Mouse (Mus musculus) limb, embryonic 10.5 days (tissue): ENCODE results near the gene Zbed3. TPM values are rescaled to one million over a fixed set of nuclear protein-coding genes. Genes with fewer than 3 reads are reported as not detected.
A peak's percentile ranks its signal among the peaks of the same experiment; 100 is the strongest.
"Not testable (repeated sequence)": the region's sequence is repeated elsewhere in the genome, so short reads cannot be mapped to it uniquely, and the experiment has no call there.

ENCODE experiments used
- DNase-seq: peaks from one replicate; pipeline ENCODE4 v3.0.0-alpha.2; 2017; ENCODE audit warnings: low spot score
- H3K27ac ChIP-seq: fragments of 300-500 bp; sonication (generic); 2 replicates; pipeline ENCODE4 v1.5.1; 2016; ENCODE audit warnings: mild to moderate bottlenecking
- H3K27me3 ChIP-seq: fragments of 300-500 bp; sonication (generic); 2 replicates; pipeline ENCODE4 v1.6.1; 2016; ENCODE audit warnings: low read depth, mild to moderate bottlenecking; ENCODE audit not compliant: poor library complexity, severe bottlenecking
- H3K36me3 ChIP-seq: fragments of 300-500 bp; sonication (generic); 2 replicates; pipeline ENCODE4 v1.6.1; 2016; ENCODE audit warnings: mild to moderate bottlenecking, moderate library complexity
- H3K4me1 ChIP-seq: fragments of 300-500 bp; sonication (generic); 2 replicates; pipeline ENCODE4 v1.6.1; 2016
- H3K4me3 ChIP-seq: fragments of 300-500 bp; sonication (generic); 2 replicates; pipeline ENCODE4 v1.5.1; 2016; ENCODE audit warnings: mild to moderate bottlenecking, moderate library complexity
- H3K9me3 ChIP-seq: fragments of 300-500 bp; sonication (generic); replicated peaks from 2 replicates; pipeline ENCODE4 v1.6.1; 2016; ENCODE audit warnings: mild to moderate bottlenecking
- WGBS: fragments of 180-500 bp; shearing (Covaris S2); methylation state at CpG from one replicate; pipeline ENCODE4 v1.1.7; 2016; 5-methylcytosine and 5-hydroxymethylcytosine counted together
- polyA plus RNA-seq: library from polyadenylated mRNA; unstranded; fragments of >200 nt; fragmentation: Nextera tagmentation; extraction: Ambion mirVana; gene quantifications from 2 replicates; pipeline ENCODE4 v1.2.1, GENCODE M21; 2016

Zbed3 gene
- polyA plus RNA-seq, 1 experiment from 2014 or later: 98.6 TPM

DNA sequence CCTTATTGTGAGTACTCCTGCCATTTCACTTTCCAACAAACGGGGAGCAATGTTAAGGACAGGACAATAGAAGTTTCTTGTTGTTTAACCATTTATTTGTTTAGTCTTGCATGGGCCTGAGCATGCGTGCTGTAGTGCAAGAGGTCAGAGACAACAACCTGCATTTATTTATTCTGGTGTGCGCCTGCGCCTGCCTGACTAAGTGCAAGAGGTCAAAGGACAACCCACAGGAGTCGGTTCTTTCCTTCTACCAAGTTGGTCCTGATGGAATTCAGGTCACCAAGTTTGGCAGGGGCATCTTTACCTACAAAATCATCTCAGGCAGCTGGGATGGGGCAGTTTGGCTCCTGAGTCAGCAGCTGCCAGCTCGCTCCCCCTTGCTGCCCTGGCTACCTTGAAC lies 22.5 kb downstream of the Zbed3 start:
- DNase-seq: no peak
- no peaks in the 10 kb centered on the region for H3K4me1 ChIP-seq
- no peaks in the 10 kb centered on the region for H3K9me3 ChIP-seq
- no peak overlapping the region for H3K4me3 ChIP-seq
- H3K27me3 ChIP-seq: no peaks in the 10 kb centered on the region
- H3K27ac ChIP-seq: no peak overlapping the region
- peaks cover 32% of the 10 kb centered on the region for H3K36me3 ChIP-seq
- 80% methylated on average over 6 of the region's 6 CpGs for WGBS

GRCm38 (mm10) chr13:95347018-95347696 lies 23.7 kb downstream of the Zbed3 start:
- DNase-seq: peak; percentile 91
- Histone ChIP-seq H3K9me3 (no peaks in the 10 kb centered on the region), H3K27ac (no peak overlapping the region), H3K36me3 (peaks cover 40% of the 10 kb centered on the region), H3K4me3 (no peak overlapping the region), H3K27me3 (no peaks in the 10 kb centered on the region), H3K4me1 (no peaks in the 10 kb centered on the region)
- WGBS: 35% methylated on average over 8 of the region's 8 CpGs

GRCm38 (mm10) chr13:95348476-95348875 lies 25.1 kb downstream of the Zbed3 start:
- Histone ChIP-seq H3K27me3 (no peaks in the 10 kb centered on the region), H3K4me3 (no peak overlapping the region), H3K27ac (no peak overlapping the region), H3K4me1 (no peaks in the 10 kb centered on the region), H3K36me3 (peaks cover 53% of the 10 kb centered on the region), H3K9me3 (no peaks in the 10 kb centered on the region)
- 94% methylated on average over 3 of the region's 3 CpGs for WGBS
- DNase-seq: no peak

DNA sequence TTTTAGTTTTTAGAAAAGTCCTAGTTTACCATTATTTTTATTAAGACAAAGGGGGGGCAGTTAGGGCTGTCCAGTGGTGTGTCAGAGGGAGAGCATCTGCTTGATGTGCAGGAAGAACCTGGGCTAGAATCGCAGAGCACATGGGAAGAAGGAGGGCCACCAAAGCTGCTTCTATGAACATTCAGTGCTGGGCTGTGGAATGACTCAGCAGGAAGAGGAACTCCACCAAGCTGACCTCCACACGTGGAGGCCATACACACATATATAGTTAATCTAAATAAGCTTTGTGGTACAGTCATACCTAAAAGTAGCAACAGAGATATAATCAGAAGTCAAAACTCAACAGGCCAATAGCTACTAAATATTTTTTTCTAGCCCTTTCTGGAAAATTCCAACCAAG lies 34.8 kb downstream of the Zbed3 start:
- Histone ChIP-seq H3K36me3 (peaks cover 99% of the 10 kb centered on the region), H3K9me3 (no peaks in the 10 kb centered on the region), H3K27ac (no peak overlapping the region), H3K4me1 (no peaks in the 10 kb centered on the region), H3K4me3 (no peak overlapping the region), H3K27me3 (no peaks in the 10 kb centered on the region)
- no peak for DNase-seq
- whole genome bisulfite sequencing: 84% methylated on average over 2 of the region's 2 CpGs

DNA sequence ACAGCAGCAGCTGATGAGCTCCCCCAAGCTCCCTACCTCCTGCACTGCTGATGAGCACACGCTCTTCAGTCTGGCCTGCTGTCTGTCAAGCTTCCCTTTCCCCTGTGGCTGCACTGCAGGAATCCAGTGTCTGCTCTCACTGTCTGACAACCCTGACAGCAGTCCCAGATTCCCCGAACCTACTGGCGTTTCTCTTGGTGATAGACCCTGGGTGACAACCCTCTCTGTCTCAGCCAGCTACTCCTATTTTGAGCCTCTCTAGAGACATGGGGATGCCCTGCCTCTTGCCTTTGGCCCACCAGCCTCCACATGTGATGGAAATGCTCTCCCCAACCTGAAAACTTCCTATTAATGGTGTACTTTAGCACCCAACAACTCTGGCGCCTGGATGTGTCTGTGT lies 40.0 kb downstream of the Zbed3 start:
- no peaks in the 10 kb centered on the region for H3K27me3 ChIP-seq
- H3K4me3 ChIP-seq: no peak overlapping the region
- H3K4me1 ChIP-seq: no peaks in the 10 kb centered on the region
- H3K27ac ChIP-seq: no peak overlapping the region
- H3K9me3 ChIP-seq: no peaks in the 10 kb centered on the region
- no peak for DNase-seq
- H3K36me3 ChIP-seq: peaks cover 93% of the 10 kb centered on the region
- WGBS: 91% methylated on average over 4 of the region's 4 CpGs

GRCm38 (mm10) chr13:95366356-95366755 lies 42.9 kb downstream of the Zbed3 start:
- WGBS: 88% methylated on average over 8 of the region's 8 CpGs
- Histone ChIP-seq H3K36me3 (peaks cover 93% of the 10 kb centered on the region), H3K4me3 (no peak overlapping the region), H3K27me3 (no peaks in the 10 kb centered on the region), H3K9me3 (no peaks in the 10 kb centered on the region), H3K4me1 (no peaks in the 10 kb centered on the region), H3K27ac (no peak overlapping the region)
- no peak for DNase-seq

DNA sequence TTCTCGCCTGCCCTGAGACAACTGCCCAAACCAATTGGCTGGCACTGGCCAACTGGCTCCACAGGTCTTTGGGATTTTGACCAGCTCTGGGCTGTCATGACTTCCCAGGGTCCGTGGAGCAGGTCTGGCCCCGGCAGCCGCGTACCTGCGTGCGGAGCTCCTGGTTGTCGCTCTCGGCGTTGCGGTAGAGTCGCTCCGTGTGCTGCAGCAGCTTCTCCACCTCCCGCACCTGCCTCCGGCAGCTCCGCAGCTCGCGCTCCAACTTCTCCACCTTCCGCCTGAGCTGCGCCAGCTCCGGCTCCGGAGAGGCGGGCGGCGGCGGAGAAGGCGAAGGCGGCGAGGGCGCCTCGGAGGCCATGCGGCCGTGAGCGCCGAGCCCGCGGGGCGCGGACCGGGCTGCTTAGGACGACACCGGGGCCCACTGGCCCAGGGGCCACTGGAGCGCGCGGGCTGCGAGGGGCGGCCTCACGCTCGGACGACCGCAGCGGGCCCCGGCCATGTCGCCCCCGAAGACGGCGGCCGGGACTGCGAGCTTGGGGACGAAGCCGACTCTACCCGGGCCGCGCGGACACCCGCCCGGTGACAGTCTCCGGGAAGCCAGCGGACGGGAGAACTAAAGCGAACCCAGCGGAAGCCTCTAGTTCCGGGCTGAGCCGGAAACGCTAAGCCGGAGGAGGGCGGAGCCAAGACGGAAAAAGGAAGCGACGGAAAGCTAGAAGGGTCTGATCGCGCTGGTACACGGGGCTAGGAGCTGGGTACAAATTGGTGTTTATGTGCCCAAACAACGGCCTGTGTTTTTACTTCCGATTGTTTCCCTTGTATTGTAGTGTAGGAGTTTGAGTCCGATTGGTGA lies 51.5 kb downstream of the Zbed3 start, which contains the start of gene Aggf1:
Gene Aggf1 (minus strand): TSS at position 652 of the 853 bp plus-strand sequence.
- Histone ChIP-seq H3K36me3 (peaks cover 13% of the 10 kb centered on the region), H3K4me3 (peak within 1 kb of the TSS; percentile 93), H3K4me1 (peaks cover 13% of the 10 kb centered on the region), H3K27me3 (no peaks in the 10 kb centered on the region), H3K27ac (peak within 1 kb of the TSS; percentile 87), H3K9me3 (no peaks in the 10 kb centered on the region)
- WGBS: under 1% methylated on average over 86 of the region's 86 CpGs
- peak; percentile 89 for DNase-seq

- 30% methylated on average over 6 of the region's 6 CpGs for WGBS
- Histone ChIP-seq H3K4me1 (peaks cover 13% of the 10 kb centered on the region), H3K27me3 (no peaks in the 10 kb centered on the region), H3K4me3 (peak overlapping the region; percentile 93), H3K27ac (peak overlapping the region; percentile 87), H3K9me3 (no peaks in the 10 kb centered on the region), H3K36me3 (peaks cover 6% of the 10 kb centered on the region)
- DNase-seq: no peak
Measured at GRCm38 (mm10) chr13:95375554-95375914, 52.1 kb downstream of the Zbed3 start.

DNA sequence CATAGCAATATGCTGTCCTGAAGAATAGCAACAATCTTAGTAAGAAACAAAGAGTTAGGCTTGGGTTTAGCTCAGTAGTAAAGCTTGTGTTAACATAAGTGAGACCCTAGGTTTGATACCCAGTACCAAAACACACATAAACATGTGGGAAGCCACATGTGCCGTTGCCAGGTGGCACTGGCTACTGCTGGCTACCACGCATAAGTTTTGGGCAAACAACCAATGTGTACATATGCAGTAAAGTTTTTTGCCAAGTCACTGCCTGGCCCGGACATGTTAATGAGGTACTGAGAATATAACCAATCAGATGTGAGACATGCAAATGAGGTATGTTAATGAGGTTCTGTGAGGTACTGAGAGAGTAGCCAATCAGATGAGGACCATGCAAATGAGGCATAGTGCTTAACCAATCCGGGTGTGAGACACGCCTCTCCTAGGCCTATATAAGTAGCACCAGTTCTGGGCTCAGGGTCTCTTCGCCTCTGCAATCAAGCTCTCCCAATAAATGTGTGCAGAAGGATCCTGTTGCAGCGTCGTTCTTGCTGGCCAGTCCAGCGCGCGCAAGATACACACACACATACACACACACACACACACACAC lies 53.4 kb downstream of the Zbed3 start:
- not testable (repeated sequence) for H3K27me3 ChIP-seq, H3K4me3 ChIP-seq, H3K9me3 ChIP-seq, DNase-seq, H3K36me3 ChIP-seq, H3K27ac ChIP-seq
- peaks cover 13% of the 10 kb centered on the region for H3K4me1 ChIP-seq
- 94% methylated on average over 11 of the region's 11 CpGs for WGBS

DNA sequence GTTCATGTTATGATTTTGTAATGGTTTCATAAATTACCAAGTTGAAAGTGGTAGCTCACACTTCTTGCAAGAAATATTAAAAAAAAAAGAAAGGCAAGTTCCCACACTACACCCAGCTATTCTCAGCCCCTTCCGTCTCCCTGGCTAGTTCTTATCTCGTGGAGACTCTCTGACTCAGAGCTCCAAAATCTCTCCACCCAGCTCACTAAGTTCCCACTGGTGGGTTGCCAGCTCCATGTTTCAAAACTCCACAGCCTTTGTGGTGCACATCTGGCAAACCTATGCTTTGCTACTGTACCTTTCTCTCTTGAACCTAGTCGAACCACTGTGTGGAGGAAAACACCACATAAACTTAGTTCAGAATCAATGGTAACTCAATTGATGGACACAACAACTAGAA lies 55.3 kb downstream of the Zbed3 start:
- no peak for DNase-seq
- WGBS: 91% methylated on average over 3 of the region's 3 CpGs
- Histone ChIP-seq H3K27me3 (no peaks in the 10 kb centered on the region), H3K4me1 (peaks cover 8% of the 10 kb centered on the region), H3K9me3 (no peaks in the 10 kb centered on the region), H3K36me3 (no peaks in the 10 kb centered on the region), H3K27ac (no peak overlapping the region), H3K4me3 (no peak overlapping the region)

- Histone ChIP-seq H3K36me3 (no peaks in the 10 kb centered on the region), H3K9me3 (no peaks in the 10 kb centered on the region), H3K4me1 (no peaks in the 10 kb centered on the region), H3K27me3 (no peaks in the 10 kb centered on the region), H3K4me3 (no peak overlapping the region), H3K27ac (no peak overlapping the region)
- 83% methylated on average over 5 of the region's 5 CpGs for WGBS
- DNase-seq: no peak
Measured at GRCm38 (mm10) chr13:95382418-95382817, 59.0 kb downstream of the Zbed3 start.
